Mouse (Mus musculus) heart, postnatal 36 days (tissue): Measurements from ENCODE around the gene Rpp38. TPM values are rescaled to one million over a fixed set of nuclear protein-coding genes. Genes with fewer than 3 reads are reported as not detected.

ENCODE experiments used
- DNase-seq, 2 experiments: peaks; one replicate each; pipeline ENCODE4 v3.0.0; 2021 to 2022
- intact Hi-C: fragments of 180-260 bp; cut with DNase I; formaldehyde crosslinking; loops from one replicate; pipeline ENCODE4 v1.15.1; 2025
- total RNA-seq, 2 experiments: library from RNA; stranded (reverse); gene quantifications; 2 replicates each; pipeline ENCODE4 v1.2.3; 2021

Gene Rpp38
- 1 to 10 TPM; 3.7 to 7.4 TPM for total RNA-seq

DNA sequence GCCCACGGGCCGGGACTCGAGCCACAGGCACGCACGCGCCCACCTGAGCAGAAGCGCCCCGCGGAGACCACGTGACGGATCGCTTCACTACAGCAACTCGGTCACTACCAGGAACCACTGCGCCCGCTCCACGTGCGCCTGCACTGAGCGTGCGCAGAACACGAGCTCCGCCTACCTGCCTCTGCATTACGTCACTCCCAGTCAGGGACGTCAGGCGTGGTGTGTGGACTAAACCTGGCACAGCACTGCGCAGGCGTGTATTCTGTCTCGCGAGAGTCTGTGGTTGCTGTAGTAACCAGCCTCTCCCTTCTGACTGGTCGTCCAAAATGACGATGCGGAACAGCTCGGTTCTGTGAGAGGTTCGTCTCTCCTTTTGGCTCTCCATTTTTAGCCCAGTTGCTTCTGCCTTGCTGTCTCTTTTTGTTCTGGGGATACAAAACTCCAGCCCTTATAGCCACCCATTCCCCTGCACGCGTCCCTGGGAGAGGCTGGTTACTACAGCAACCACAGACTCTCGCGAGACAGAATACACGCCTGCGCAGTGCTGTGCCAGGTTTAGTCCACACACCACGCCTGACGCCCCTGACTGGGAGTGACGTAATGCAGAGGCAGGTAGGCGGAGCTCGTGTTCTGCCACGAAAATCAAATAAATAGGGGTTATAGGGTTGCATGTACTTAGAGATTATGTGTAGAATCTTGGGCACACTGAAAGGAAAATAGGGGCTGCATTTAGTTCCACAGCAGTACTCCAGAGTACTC is at the start of gene Rpp38:
Gene Rpp38 (minus strand): TSS at position 160 of the 759 bp plus-strand sequence.
- intact Hi-C loops = loop anchor here (2.0 to 5.0 kb wide), 4 partner anchors 85 to 214 kb away; partner anchors contain the start of genes Cdnf, Gm45902 and Hspa14
- peak; percentile 96 to 99 for DNase-seq

GRCm38 (mm10) chr2:3365127-3365526 is 32.7 kb upstream of the Rpp38 start:
- intact Hi-C loops = no loop called here
- no peak for DNase-seq

GRCm38 (mm10) chr2:3361067-3361466 is 28.6 kb upstream of the Rpp38 start:
- intact Hi-C loops = no loop called here
- no peak for DNase-seq

GRCm38 (mm10) chr2:3357887-3358286 is 25.4 kb upstream of the Rpp38 start:
- intact Hi-C loops = no loop called here
- DNase-seq = no peak

- DNase-seq = no peak
- intact Hi-C loops = no loop called here
Observed at GRCm38 (mm10) chr2:3356311-3356710, 23.9 kb upstream of the Rpp38 start.

GRCm38 (mm10) chr2:3355793-3356192 is 23.4 kb upstream of the Rpp38 start:
- DNase-seq = no peak
- intact Hi-C loops = no loop called here

- intact Hi-C loops = no loop called here
- DNase-seq = no peak
Observed at GRCm38 (mm10) chr2:3353160-3353559, 20.7 kb upstream of the Rpp38 start.

GRCm38 (mm10) chr2:3348919-3349318 is 16.5 kb upstream of the Rpp38 start:
- intact Hi-C loops = loop anchor here (1.0 to 5.0 kb wide), 2 partner anchors 193 to 451 kb away; no protein-coding TSS in a partner anchor
- no peak for DNase-seq

- no peak for DNase-seq
- intact Hi-C loops = loop anchor here (5.0 kb wide), 1 partner anchor 194 kb away; no protein-coding TSS in a partner anchor
Observed at GRCm38 (mm10) chr2:3348422-3348821, 16.0 kb upstream of the Rpp38 start.

- DNase-seq = peak; percentile 22 to 24
- intact Hi-C loops = no loop called here
Observed at GRCm38 (mm10) chr2:3335611-3336301, 3.3 kb upstream of the Rpp38 start, which contains the start of gene Acbd7. Gene Acbd7 (plus strand): TSS chr2:3336168.

DNA sequence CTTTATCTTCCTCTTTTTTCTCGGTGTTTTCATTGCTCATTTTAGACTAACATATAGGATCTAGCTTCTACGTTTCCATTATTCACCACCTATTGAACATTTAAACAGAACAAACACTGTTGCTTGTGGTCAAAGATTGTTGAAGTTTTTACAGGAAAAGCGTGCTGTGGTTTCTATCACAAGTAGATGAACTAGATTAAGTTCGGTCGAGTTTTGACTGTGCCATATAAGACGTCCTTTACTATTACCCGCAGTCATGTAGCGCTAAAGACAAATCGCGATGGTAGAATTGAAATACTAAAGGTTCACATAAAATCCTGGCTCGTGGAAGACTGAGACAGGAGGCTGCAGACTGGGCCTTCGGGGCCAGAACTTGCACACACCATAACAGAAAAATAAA is 1.3 kb upstream of the Rpp38 start:
- DNase-seq = no peak
- intact Hi-C loops = loop anchor here (2.0 to 5.0 kb wide), 4 partner anchors 84 to 215 kb away; partner anchors contain the start of genes Cdnf, Gm45902 and Hspa14

DNA sequence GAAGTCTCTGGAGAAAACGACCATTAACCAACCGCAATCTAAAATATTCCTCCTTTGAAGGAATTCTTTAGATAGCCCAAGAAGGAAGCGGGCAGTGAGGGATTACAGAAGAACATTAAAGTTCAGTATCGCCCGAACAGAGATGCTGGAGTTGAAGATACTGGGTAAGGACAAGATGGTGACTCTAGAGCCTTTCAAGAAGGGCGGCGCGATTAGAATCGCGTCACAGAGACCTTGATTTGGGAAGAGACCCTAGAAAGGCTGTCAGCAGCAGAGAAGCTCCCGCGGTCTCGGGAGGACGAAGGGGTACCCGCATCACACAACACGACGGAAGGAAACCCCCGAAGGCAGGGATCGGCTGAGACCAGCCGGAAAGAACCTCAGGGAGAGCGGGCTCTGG is 387 bp downstream of the Rpp38 start:
- DNase-seq = no peak
- intact Hi-C loops = loop anchor here (2.0 to 5.0 kb wide), 4 partner anchors 85 to 213 kb away; partner anchors contain the start of genes Cdnf, Gm45902 and Hspa14

DNA sequence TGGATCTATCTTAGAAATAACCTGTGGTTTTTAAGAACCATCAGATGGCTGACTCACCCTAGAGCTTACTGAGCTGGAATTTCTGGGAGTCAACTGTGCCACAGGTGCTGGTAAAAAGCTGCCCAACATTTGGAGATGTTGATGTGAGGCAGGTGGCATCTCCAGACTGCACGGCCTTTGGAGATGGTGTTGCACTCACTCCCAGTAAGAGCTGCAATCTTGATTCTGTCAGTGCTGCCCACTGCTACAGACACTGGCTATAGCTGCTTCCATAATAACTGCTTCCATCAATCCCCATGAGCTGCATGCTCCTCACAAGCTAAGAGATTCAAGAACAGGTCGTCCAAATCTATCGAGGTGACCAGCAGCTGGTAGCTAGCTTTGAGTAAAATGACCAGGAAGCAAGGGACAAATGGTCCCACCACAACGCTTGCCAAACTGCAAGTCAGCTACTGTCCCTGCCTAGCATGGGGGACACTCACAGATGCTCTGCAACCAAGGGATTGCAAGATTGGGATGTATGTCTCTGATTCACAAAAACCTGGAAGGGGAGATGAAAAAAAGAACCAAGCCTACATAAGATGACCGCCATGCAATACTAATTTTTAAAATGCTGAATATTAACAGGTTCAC is 1.3 kb downstream of the Rpp38 start:
- intact Hi-C loops = loop anchor here (2.0 to 5.0 kb wide), 4 partner anchors 46 to 181 kb away; partner anchors contain the start of genes Cdnf, Gm45902, Hspa14 and Nmt2
- DNase-seq = no peak

DNA sequence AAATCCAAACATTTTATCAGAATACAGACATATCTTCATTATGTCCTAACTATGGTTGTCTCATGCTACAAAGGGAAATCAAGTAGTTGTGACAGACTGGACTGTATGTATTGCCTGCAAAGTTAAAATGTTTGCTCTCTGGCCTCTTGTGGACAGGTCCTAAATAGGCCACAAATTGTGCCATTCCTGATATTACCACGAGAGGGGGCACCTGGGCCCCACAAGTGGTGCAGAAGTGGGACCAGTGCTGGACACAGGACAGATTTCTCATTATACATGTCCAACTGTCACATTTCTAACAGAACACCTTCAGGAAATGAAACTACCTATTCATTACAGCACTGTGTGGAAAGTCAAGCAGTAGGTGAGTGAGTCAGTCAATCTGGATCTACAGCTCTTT is 5.1 kb downstream of the Rpp38 start:
- intact Hi-C loops = loop anchor here (5.0 kb wide), 1 partner anchor 150 kb away; the partner anchor contains the start of gene Suv39h2
- peak; percentile 44 to 72 for DNase-seq

DNA sequence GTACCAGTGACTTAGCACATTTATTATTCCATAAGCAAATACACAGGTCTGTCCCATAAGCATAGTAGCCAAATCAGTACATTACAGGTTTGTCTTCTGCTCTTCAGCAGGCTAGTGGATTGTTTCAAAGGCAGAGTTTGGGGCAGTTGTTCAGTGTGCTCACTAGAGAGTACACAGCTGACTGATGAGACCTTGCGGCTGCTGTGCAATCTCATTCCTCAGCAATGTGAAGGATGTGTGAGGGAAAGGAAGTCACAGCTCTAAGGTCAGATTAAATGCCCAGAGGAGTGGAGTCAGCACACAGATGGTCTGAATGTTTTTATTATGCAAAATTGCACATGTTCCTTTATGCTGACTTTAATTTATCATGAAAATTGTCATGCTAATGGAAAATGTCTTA is 5.9 kb downstream of the Rpp38 start:
- intact Hi-C loops = loop anchor here (5.0 kb wide), 1 partner anchor 151 kb away; the partner anchor contains the start of gene Suv39h2
- no peak for DNase-seq

DNA sequence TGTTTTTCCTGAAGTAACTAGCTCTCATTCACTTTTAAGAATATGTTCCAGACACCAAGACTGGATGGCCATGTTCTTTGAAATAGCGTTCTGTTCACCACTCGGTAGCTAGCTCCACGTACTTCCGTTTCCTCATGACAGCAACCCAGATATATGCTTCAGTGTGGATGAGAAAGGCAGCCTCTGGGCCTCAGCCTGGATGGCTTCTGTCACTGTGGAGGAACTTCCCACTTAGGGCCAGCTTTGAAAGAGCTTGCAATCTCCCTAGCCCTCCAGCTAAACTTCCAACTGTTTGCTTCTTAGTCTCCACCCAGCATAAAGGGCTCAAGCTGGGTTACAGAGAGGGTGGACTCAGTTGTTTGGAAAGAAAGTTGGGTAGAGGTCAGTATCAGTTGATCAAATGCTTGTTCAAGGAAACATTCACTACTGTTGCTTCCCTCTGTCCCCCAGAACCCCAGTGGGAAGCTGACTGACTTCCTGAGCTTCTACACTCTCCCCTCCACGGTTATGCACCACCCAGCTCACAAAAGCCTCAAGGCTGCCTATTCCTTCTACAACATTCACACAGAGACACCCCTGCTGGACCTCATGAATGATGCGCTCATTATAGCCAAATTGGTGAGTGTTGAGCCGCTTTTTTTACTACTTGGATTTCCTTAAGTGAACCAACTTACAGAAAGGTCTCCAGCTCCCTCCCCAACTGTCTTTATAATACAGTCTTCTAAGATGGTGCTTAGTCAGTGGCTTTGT is 7.9 kb downstream of the Rpp38 start:
- intact Hi-C loops = loop anchor here (5.0 kb wide), 1 partner anchor 153 kb away; the partner anchor contains the start of gene Suv39h2
- DNase-seq = no peak

DNA sequence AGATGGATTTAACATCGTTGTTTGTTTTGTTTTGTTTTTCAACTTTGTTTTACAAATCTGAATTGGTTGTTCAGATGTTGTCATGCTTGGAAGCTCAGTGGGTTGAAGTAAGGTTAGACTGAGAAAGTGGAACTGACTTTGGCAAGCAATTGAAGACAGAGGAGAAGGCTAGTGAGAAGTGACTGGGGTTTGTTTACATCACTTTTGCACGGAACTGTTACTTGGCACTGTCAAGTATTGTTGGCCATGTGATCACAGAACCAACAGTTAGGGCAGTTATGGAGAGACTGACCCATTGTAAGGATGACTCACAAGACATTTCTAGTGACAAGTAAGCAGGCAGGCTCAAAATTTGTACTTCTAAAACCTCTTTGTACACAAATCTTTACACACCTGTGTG is 9.3 kb downstream of the Rpp38 start:
- intact Hi-C loops = no loop called here
- no peak for DNase-seq

GRCm38 (mm10) chr2:3305426-3306025 is 26.9 kb downstream of the Rpp38 start:
- intact Hi-C loops = no loop called here
- peak in 1 of 2 experiments; percentile 13 for DNase-seq

GRCm38 (mm10) chr2:3295826-3296225 is 36.6 kb downstream of the Rpp38 start:
- no peak for DNase-seq
- intact Hi-C loops = no loop called here

DNA sequence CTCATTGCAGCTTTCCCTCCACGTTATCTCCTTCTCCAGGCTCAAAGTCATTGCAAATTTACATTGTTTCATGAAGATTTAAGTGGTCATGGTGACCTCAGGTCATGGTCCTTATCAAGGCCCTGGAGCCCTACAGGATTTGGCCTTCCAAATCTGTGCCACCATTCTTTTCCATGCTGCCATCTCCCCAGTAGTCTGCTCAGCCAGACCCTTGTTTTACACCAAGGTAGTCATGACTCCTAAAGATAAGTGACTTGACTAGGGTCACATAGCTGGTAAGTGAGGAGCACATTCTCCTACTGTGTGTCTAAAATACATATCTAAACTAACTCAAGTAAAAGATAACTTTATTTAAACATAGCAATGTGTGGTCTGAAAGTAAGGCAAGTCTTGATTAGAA is 40.3 kb downstream of the Rpp38 start:
- no peak for DNase-seq
- intact Hi-C loops = no loop called here
